Mouse (Mus musculus): ENCODE data around the gene Fkbp15. TPM values are rescaled to one million over a fixed set of nuclear protein-coding genes. Genes with fewer than 3 reads are reported as not detected.

The Fkbp15 gene
- total RNA-seq, 2 experiments from 2014 or later, result 42.3 to 44.8 TPM

- no peak for DNase-seq (ENCODE audit: low spot score in 2 of 2)
Measured at GRCm38 (mm10) chr4:62372818-62373520, 12.6 kb upstream of the Fkbp15 start.

- no peak for DNase-seq (ENCODE audit: low spot score in 2 of 2)
Measured at GRCm38 (mm10) chr4:62372410-62372809, 12.1 kb upstream of the Fkbp15 start.

- no peak for DNase-seq (ENCODE audit: low spot score in 2 of 2)
Measured at GRCm38 (mm10) chr4:62369091-62369490, 8.7 kb upstream of the Fkbp15 start.

- no peak for DNase-seq (ENCODE audit: low spot score in 2 of 2)
Measured at GRCm38 (mm10) chr4:62367586-62367985, 7.2 kb upstream of the Fkbp15 start.

GRCm38 (mm10) chr4:62366291-62366690 lies 5.9 kb upstream of the Fkbp15 start:
- no peak for DNase-seq (ENCODE audit: low spot score in 2 of 2)

GRCm38 (mm10) chr4:62364299-62364698 lies 4.0 kb upstream of the Fkbp15 start:
- DNase-seq (ENCODE audit: low spot score in 2 of 2), result no peak

GRCm38 (mm10) chr4:62362437-62362836 lies 2.1 kb upstream of the Fkbp15 start:
- DNase-seq (ENCODE audit: low spot score in 2 of 2), result no peak

GRCm38 (mm10) chr4:62361997-62362396 lies 1.6 kb upstream of the Fkbp15 start:
- DNase-seq (ENCODE audit: low spot score in 2 of 2), result no peak

GRCm38 (mm10) chr4:62361571-62361970 lies 1.2 kb upstream of the Fkbp15 start:
- no peak for DNase-seq (ENCODE audit: low spot score in 2 of 2)

- no peak for DNase-seq (ENCODE audit: low spot score in 2 of 2)
Measured at GRCm38 (mm10) chr4:62360805-62361455, 582 bp upstream of the Fkbp15 start.

- DNase-seq (ENCODE audit: low spot score in 2 of 2), result no peak
Measured at GRCm38 (mm10) chr4:62359256-62359775, 1.0 kb downstream of the Fkbp15 start.

GRCm38 (mm10) chr4:62357631-62358148 lies 2.7 kb downstream of the Fkbp15 start:
- no peak for DNase-seq (ENCODE audit: low spot score in 2 of 2)

- DNase-seq (ENCODE audit: low spot score in 2 of 2), result no peak
Measured at GRCm38 (mm10) chr4:62349371-62349770, 11.0 kb downstream of the Fkbp15 start.

GRCm38 (mm10) chr4:62348329-62348705 lies 12.0 kb downstream of the Fkbp15 start:
- no peak for DNase-seq (ENCODE audit: low spot score in 2 of 2)

GRCm38 (mm10) chr4:62347605-62348328 lies 12.6 kb downstream of the Fkbp15 start:
- no peak for DNase-seq (ENCODE audit: low spot score in 2 of 2)

GRCm38 (mm10) chr4:62345827-62346226 lies 14.5 kb downstream of the Fkbp15 start:
- DNase-seq (ENCODE audit: low spot score in 2 of 2), result no peak

GRCm38 (mm10) chr4:62344000-62344399 lies 16.3 kb downstream of the Fkbp15 start:
- no peak for DNase-seq (ENCODE audit: low spot score in 2 of 2)

- no peak for DNase-seq (ENCODE audit: low spot score in 2 of 2)
Measured at GRCm38 (mm10) chr4:62338536-62338935, 21.8 kb downstream of the Fkbp15 start.

- DNase-seq (ENCODE audit: low spot score in 2 of 2), result no peak
Measured at GRCm38 (mm10) chr4:62331977-62332376, 28.4 kb downstream of the Fkbp15 start.

- DNase-seq (ENCODE audit: low spot score in 2 of 2), result no peak
Measured at GRCm38 (mm10) chr4:62328941-62329660, 31.2 kb downstream of the Fkbp15 start.

- no peak for DNase-seq (ENCODE audit: low spot score in 2 of 2)
Measured at GRCm38 (mm10) chr4:62326111-62326510, 34.2 kb downstream of the Fkbp15 start.
